Mouse (Mus musculus) heart, adult 2 months (tissue): ENCODE data around the gene Lin52. TPM values are rescaled to one million over a fixed set of nuclear protein-coding genes. Genes with fewer than 3 reads are reported as not detected.

Experiments used
- DNase-seq, 2 experiments: peaks; one replicate each; pipeline ENCODE4 v3.0.0; 2021
- H3K27ac ChIP-seq: fragments of 200-600 bp; 2 replicates; pipeline ENCODE4 v1.8.1; 2022
- H3K27me3 ChIP-seq: fragments of 200-500 bp; 2 replicates; pipeline ENCODE4 v1.6.1; 2012; ENCODE audit warnings: mild to moderate bottlenecking, low read length, inconsistent platforms, mixed read lengths; ENCODE audit not compliant: control insufficient read depth, insufficient read depth
- H3K36me3 ChIP-seq: fragments of 200-500 bp; 2 replicates; pipeline ENCODE4 v1.6.1; 2012; ENCODE audit warnings: low read length, inconsistent platforms; ENCODE audit not compliant: control insufficient read depth, insufficient read depth
- H3K4me1 ChIP-seq: fragments of 200-500 bp; 2 replicates; pipeline ENCODE4 v1.6.1; 2011; ENCODE audit warnings: low read length; ENCODE audit not compliant: control insufficient read depth, insufficient read depth
- H3K4me3 ChIP-seq: fragments of 200-600 bp; 2 replicates; pipeline ENCODE4 v1.8.1; 2022
- H3K79me2 ChIP-seq: fragments of 200-500 bp; replicated peaks from 2 replicates; pipeline ENCODE4 v1.6.1; 2012; ENCODE audit warnings: mild to moderate bottlenecking, inconsistent platforms, low read length, moderate library complexity, mixed read lengths; ENCODE audit not compliant: control insufficient read depth, insufficient read depth
- H3K9ac ChIP-seq: fragments of 200-500 bp; 2 replicates; pipeline ENCODE4 v1.6.1; 2012; ENCODE audit warnings: low read depth, mild to moderate bottlenecking, control low read depth, inconsistent platforms, low read length, mixed read lengths
- CTCF ChIP-seq: fragments of 200-600 bp; IDR thresholded peaks from 2 replicates; pipeline ENCODE4 v1.8.1; 2022; ENCODE audit warnings: antibody characterized with exemption, mild to moderate bottlenecking, moderate library complexity
- EP300 ChIP-seq: fragments of 200-500 bp; IDR thresholded peaks from 2 replicates; pipeline ENCODE4 v1.6.1; 2011; ENCODE audit warnings: low read depth, low read length, control low read depth; ENCODE audit not compliant: insufficient read depth
- POLR2A ChIP-seq: fragments of 200-500 bp; IDR thresholded peaks from 2 replicates; pipeline ENCODE4 v1.6.1; 2011; ENCODE audit warnings: mild to moderate bottlenecking, low read depth, low read length, control low read depth; ENCODE audit not compliant: insufficient read depth
- WGBS: fragments of 180-500 bp; shearing (Covaris S2); methylation state at CpG from one replicate; pipeline ENCODE4 v1.1.7; 2018; 5-methylcytosine and 5-hydroxymethylcytosine counted together
- intact Hi-C: fragments of 180-260 bp; cut with DNase I; formaldehyde crosslinking; loops from one replicate; pipeline ENCODE4 v1.15.1; 2025
- long read RNA-seq: library from polyadenylated mRNA; stranded (forward); transcript quantifications from one replicate; pipeline ENCODE4 v2.0.0, GENCODE M21; 2021
- polyA plus RNA-seq: library from polyadenylated mRNA; depleted of rRNA; stranded (reverse); fragments of >200 nt; gene quantifications from 2 replicates; pipeline ENCODE4 v1.2.3, GENCODE M21; 2012; rRNA removed
- total RNA-seq, 2 experiments: library from RNA; stranded (reverse); gene quantifications; 2 replicates each; pipeline ENCODE4 v1.2.3; 2021

Gene Lin52
- 10 to 100 TPM in 1 of 2 experiments, 1 to 10 TPM in 1; 7.8 to 12.4 TPM for total RNA-seq
- polyA plus RNA-seq: 16.5 and 30.6 TPM in 2 replicates
- long read RNA-seq, transcript Lin52-201 (6 exons, 2,270 nt): major isoform, 16 of 20 reads
- long read RNA-seq, partial matches to known transcripts: 0 of 20 reads
- long read RNA-seq, other reads (novel, unspliced or antisense): 4 of 20 reads

DNA sequence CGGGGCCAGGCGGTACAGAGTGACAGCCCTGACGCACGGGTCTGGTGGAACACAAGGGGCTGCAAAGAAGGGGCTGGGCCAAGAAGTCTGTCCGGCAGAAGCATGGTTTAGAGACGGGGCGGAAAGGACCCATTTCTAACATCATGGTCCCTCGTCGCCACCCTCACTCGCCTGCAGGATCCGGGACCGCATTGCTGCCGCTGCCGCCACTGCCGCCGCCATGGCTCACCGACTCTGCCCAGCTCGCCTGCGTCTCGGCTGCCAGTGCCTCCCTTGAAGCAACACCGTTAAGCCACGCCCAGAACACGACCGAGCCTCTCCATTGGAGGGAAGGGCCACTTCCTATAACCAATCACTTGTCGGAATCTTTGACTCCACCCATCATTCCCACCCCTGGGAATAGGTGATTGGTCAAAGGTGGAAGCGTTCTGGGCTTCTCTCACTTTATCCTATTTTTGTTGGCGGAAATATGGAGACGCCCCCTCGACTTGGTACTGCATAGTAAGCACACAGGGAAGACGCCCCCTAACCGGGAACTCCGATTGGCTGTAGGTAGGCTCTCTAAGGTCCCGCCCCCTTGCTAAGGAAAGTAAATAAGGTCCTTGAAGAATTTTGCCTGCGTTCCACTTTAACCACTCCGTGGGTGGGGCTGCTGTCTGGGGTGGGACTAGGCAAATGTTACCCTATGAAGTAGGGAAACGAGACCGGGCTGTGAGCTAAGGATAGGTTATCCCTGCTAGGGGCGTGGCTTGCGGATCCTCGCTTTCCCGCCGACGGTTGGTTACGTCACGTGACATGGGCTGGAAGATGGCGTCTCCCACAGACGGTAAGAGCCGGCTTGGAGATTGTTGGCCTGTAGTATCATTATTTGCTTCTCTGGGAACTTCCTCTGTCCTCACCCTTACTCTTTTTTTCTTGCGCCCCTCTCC lies at the start of gene Lin52, which contains the start of gene Aldh6a1:
Gene Lin52, plus strand, starts transcription at position 705 of the 929 bp plus-strand sequence.
Gene Aldh6a1, minus strand, starts transcription at position 287 of the 929 bp plus-strand sequence.
- Histone ChIP-seq H3K4me3 (peak within 1 kb of the TSS; percentile 91), H3K9ac (peak within 1 kb of the TSS; percentile 83), H3K79me2 (peaks cover 8% of the 10 kb centered on the region), H3K27ac (peak within 1 kb of the TSS; percentile 98), H3K27me3 (no peaks in the 10 kb centered on the region), H3K36me3 (no peaks in the 10 kb centered on the region), H3K4me1 (peaks cover 2% of the 10 kb centered on the region)
- TF ChIP-seq POLR2A: peak; percentile 97
- TF ChIP-seq EP300: peak; percentile 52; the same call in 1 of the 2 replicates
- TF ChIP-seq CTCF: no peak
- intact Hi-C loops: loop anchor here (1.0 to 10.0 kb wide), 3 partner anchors 42 to 314 kb away; partner anchors contain the start of genes Bbof1 and Entpd5
- DNase-seq: peak; percentile 93 to 98
- WGBS: under 1% methylated on average over 49 of the region's 49 CpGs

GRCm38 (mm10) chr12:84402923-84403322 lies 48.3 kb upstream of the Lin52 start:
- no peak overlapping the region for H3K9ac ChIP-seq
- intact Hi-C loops: no loop called here
- H3K27me3 ChIP-seq: no peaks in the 10 kb centered on the region
- no peak overlapping the region for H3K27ac ChIP-seq
- WGBS: 71% methylated on average over 9 of the region's 9 CpGs
- no peak for DNase-seq
- TF ChIP-seq POLR2A (no peak), EP300 (no peak), CTCF (no peak)
- peaks cover 2% of the 10 kb centered on the region; the same call in 1 of the 2 replicates for H3K36me3 ChIP-seq
- no peaks in the 10 kb centered on the region for H3K4me1 ChIP-seq
- H3K79me2 ChIP-seq: no peaks in the 10 kb centered on the region
- no peak overlapping the region for H3K4me3 ChIP-seq

GRCm38 (mm10) chr12:84404541-84404940 lies 46.7 kb upstream of the Lin52 start:
- no peak for DNase-seq
- no peaks in the 10 kb centered on the region; the same call in 1 of the 2 replicates for H3K4me1 ChIP-seq
- no peaks in the 10 kb centered on the region for H3K27me3 ChIP-seq
- TF ChIP-seq EP300 (no peak), CTCF (no peak), POLR2A (no peak)
- H3K9ac ChIP-seq: no peak overlapping the region
- H3K79me2 ChIP-seq: no peaks in the 10 kb centered on the region
- no peak overlapping the region for H3K27ac ChIP-seq
- WGBS: 89% methylated on average over 6 of the region's 6 CpGs
- H3K36me3 ChIP-seq: peaks cover 2% of the 10 kb centered on the region; the same call in 1 of the 2 replicates
- H3K4me3 ChIP-seq: no peak overlapping the region
- intact Hi-C loops: no loop called here

GRCm38 (mm10) chr12:84407259-84407658 lies 44.0 kb upstream of the Lin52 start:
- DNase-seq: no peak
- Histone ChIP-seq H3K27ac (no peak overlapping the region), H3K4me3 (no peak overlapping the region), H3K79me2 (no peaks in the 10 kb centered on the region), H3K4me1 (no peaks in the 10 kb centered on the region; the same call in 1 of the 2 replicates), H3K27me3 (no peaks in the 10 kb centered on the region), H3K36me3 (peaks cover 2% of the 10 kb centered on the region; the same call in 1 of the 2 replicates), H3K9ac (no peak overlapping the region)
- intact Hi-C loops: no loop called here
- TF ChIP-seq CTCF: peak; percentile 25
- TF ChIP-seq EP300: no peak
- TF ChIP-seq POLR2A: no peak
- 69% methylated on average over 4 of the region's 4 CpGs for WGBS

DNA sequence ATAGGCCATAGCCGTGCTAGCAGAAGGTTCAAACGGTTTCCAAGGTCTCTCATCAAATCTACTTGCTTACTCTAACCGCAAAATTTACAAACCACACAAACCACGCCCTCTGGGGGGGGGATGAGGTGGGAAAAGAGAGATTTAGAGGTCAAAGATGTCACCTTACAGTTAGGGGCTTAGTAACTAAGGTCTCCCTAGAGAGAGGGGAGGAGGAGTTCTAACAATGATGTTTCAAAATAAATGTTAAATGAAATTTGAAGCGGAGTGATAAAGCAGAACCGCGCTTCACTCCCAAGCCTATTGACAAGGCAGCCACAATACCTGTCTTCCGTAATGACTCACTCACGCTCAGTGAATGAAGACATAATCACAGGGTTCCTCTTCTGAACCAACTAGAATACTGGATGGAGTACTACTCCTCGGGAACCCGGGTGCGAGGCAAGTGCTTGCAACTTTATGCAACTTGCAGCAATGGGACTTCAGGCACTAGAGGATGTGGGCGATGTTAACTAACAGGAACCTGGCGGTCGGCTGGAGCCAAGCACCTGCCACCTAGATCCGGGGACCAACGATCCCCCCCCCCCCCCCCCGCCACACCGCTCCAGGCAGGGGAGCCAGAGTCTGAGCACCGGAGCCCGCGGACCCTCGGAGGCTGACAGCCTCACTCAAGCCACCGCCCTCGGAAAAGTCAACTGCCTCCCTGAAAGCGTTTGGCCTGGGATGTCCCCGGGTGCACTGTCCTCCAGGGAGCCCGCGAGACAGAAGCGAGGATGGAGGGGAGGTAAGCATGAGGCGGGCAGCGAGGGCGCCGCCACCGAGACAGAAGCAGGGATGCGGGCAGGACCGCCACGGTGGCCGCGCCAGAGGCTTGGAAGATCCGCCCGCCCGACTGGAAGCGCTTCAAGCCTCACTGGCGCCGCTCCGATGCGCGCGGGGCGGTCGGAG lies 43.1 kb upstream of the Lin52 start:
- H3K27me3 ChIP-seq: no peaks in the 10 kb centered on the region
- H3K4me3 ChIP-seq: peak overlapping the region; percentile 90
- H3K9ac ChIP-seq: peak overlapping the region; percentile 79
- 1% methylated on average over 52 of the region's 52 CpGs for WGBS
- H3K79me2 ChIP-seq: no peaks in the 10 kb centered on the region
- H3K4me1 ChIP-seq: no peaks in the 10 kb centered on the region; the same call in 1 of the 2 replicates
- peaks cover 2% of the 10 kb centered on the region; the same call in 1 of the 2 replicates for H3K36me3 ChIP-seq
- intact Hi-C loops: no loop called here
- H3K27ac ChIP-seq: peak overlapping the region; percentile 89
- DNase-seq: peak in 1 of 2 experiments; percentile 30
- no peak for TF ChIP-seq POLR2A
- TF ChIP-seq CTCF: no peak
- TF ChIP-seq EP300: no peak
